Mouse (Mus musculus) CD4-positive helper T cell, adult 2 months (primary cell): ENCODE results near the gene Upk3a.
"Not testable (repeated sequence)": the region's sequence is repeated elsewhere in the genome, so short reads cannot be mapped to it uniquely, and the experiment has no call there.

Experiments used
- DNase-seq: peaks from one replicate; pipeline ENCODE4 v3.0.0-alpha.2; 2012; ENCODE audit warnings: low read depth, missing footprints, low spot score

The Upk3a gene

GRCm38 (mm10) chr15:85000984-85001982 lies 15.7 kb upstream of the Upk3a start:
- peak; percentile 74 for DNase-seq

DNA sequence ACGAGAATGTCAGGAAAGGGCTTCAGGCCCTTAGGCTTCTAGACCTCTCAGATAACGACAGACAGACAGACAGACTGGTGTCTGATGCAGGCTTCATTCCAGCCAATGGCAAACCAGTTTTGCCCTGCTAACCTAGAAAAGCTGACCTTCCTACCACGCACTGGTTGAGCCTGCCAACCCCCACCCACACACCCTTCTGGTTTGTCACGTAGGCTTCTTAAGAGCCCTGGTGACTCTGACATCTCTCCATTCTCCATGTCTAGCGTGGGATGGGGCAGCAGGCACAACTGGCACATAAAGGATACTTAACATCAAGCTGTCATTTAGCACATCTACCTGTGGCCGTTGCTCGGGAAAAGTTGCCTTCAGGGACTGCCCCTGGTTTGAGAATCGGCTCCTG lies 7.3 kb upstream of the Upk3a start:
- no peak for DNase-seq

GRCm38 (mm10) chr15:85011895-85012661 lies 4.9 kb upstream of the Upk3a start:
- DNase-seq, result no peak

DNA sequence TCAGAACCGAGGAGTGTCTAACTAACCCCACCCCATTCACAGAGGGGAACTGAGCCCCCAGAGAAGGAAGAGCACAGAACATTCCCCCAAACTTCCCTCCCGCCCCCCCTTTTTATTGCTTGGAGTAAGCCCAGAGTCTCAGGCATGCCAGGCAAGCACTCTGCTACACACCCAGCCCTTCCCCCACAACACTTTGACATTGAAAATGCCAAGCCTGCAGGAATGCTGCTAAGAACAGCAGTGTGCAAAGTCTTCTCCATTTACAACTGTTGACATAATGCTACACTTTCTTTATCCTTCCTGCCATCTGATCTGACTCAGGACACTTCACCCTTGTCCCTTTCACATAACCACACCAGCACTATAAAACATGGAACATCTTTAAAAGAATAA lies 4.3 kb upstream of the Upk3a start:
- DNase-seq, result no peak

- no peak for DNase-seq
Measured at GRCm38 (mm10) chr15:85015771-85016170, 1.2 kb upstream of the Upk3a start.

- DNase-seq, result no peak
Measured at GRCm38 (mm10) chr15:85022211-85022610, 5.3 kb downstream of the Upk3a start.

- no peak for DNase-seq
Measured at GRCm38 (mm10) chr15:85026197-85026596, 9.3 kb downstream of the Upk3a start.

- no peak for DNase-seq
Measured at GRCm38 (mm10) chr15:85027740-85028139, 10.8 kb downstream of the Upk3a start.

GRCm38 (mm10) chr15:85028648-85029047 lies 11.7 kb downstream of the Upk3a start, which contains the start of gene Fam118a:
Gene Fam118a (plus strand): TSS chr15:85028948.
- DNase-seq, result not testable (repeated sequence)

DNA sequence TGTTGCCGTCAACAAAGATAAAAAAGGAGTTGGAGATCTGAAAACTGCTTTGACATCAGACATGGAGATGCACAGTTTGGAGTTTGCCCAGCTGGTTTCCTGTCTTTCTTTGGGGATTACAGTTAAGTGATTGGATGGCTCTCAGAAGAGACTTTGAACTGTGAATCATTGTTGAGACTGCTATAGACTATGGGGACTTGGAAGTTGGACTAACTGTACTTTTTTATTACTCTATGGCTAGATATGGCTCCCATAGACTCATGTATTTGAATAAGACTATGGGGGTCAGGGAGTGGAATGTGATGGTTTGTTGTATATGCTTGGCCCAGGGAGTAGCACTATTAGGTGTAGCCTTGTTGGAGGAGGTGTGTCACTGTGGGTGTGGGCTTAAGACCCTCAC lies 13.7 kb downstream of the Upk3a start:
- DNase-seq, result not testable (repeated sequence)

DNA sequence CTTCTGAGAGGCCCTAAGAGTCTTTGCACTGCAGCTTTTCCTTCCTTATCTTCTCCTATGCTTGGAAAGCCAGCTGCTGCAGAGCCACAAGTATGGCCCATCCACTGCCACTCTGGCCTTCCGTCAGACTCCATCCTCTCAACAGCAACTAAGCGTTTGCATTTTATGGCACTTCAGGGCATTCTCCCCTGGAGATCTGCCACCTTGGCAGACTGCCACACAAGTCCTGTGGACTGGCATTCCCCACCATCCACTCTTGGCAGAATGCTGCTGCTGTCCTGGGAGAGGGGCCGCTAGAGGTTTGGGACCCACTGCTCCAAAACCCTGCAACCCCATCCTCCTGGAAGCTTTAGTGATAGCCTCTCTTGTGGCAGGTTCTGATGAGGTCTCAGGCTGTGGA lies 14.9 kb downstream of the Upk3a start:
- no peak for DNase-seq

- not testable (repeated sequence) for DNase-seq
Measured at GRCm38 (mm10) chr15:85033916-85034315, 17.0 kb downstream of the Upk3a start.

DNA sequence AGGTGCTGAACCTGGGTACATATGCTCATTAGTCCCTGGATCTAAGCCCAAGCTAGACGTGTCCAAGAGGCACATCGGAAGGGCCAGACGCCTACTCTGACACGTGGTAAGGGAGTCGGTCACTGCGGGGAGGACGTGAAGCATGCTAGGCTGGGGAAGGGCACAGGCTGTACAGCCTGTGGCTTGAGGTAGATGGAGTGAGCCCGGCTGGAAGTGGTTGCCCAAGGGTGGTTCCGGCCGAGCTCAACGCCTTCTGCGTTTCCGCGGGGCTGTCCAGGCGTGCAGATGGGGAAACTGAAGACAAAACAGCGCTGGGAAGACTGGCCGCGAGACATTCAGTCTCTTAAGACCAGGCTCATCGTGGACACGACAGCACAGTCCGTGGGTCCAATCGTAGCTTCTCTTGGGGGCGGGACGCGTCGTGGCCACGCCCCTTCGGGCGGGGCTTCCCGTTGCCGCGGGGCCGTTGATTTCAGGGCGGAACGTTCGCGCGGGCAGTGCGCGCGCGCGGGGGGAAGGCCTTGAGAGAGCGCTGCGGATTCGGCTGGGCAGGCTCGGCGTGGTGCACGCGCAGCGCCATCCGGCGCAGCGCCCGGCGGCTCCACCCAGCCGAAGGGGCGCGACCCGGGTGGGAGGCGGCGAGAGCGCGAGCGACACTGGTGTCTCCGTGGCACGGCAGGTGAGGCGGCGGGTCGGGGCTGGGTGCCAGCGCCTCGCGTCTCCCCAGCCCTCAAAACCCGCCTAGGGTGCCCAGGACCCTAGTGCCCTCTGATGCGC lies 19.8 kb downstream of the Upk3a start:
- peak; percentile 99 for DNase-seq

DNA sequence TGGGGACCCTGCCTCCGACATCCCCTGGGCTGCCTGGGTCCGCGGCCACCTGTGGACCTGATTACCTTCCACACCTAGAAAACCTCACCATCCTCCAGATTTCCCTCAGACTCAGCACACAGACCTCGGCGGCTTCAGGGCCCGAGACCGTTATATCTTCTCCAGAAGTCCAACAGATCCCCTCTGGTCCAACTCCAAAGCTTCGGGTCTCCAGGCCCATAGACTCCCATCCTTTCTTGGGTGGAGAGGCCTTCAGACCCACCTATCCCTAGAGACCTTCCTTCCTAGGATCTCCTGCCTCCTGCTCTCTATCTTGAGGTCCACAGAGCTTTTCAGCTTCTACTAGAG lies 20.4 kb downstream of the Upk3a start:
- no peak for DNase-seq

DNA sequence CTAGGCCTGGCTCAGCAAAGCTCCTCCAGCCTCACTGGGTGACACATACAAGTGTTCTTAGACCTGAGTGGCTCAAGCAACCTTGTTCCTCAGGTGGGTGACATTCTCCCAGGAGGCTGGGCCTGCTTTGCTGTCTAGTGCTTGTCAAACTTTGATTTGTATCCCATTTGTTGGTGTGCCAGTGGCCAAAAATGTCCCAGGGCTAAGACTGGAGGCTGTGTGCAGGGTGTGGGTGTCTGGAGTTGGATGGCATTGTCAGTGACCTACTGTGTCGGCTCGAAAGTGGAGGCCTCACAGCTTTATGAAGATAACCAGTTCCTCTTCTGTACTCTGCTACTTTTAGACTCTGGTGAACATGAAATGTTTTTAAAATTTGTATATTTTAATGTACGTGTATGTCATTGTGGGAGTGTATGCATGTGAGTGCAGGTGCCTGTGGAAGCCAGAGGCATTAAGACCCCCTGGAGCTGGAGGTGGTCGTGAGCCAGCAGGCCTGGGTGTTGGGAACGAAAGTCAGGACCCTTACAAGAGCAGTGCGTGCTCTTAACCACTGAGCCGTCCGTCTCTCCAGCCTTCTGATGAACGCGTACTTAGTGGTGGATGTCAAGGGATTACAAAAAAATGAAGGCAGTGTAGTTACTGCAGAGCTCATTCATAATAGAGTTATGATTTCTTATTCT lies 24.7 kb downstream of the Upk3a start:
- DNase-seq, result no peak

DNA sequence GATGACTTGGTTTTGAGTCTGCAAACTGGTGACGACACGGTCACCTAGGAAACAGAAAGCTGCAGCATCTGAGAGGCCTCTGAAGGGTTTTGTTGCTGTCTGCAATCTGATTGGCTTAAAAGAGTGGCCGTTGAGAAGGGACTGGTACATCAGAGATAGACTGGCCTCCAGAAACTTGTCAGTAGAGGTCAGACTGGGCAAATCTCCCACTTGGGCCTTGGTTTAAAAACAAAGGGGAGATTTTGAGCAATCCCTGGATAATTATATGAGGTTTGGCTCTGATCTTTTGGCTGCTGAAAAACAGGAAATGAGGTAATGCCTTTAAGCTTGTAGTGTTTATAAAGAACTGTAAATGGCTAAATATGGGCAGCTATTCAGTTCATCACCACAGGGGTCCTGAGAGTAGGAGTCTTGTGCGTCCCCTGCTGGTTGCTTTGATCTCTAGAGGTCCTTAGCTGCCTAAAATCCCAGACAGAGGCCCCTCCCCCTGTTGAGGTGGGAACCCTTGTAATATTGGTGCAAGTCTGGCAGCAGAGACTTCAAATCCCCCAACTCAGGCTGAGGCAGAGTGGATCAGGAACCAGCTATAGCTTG lies 25.5 kb downstream of the Upk3a start:
- DNase-seq, result peak; percentile 94

GRCm38 (mm10) chr15:85043116-85043515 lies 26.2 kb downstream of the Upk3a start:
- peak; percentile 40 for DNase-seq

- DNase-seq, result no peak
Measured at GRCm38 (mm10) chr15:85043761-85044160, 26.8 kb downstream of the Upk3a start.

DNA sequence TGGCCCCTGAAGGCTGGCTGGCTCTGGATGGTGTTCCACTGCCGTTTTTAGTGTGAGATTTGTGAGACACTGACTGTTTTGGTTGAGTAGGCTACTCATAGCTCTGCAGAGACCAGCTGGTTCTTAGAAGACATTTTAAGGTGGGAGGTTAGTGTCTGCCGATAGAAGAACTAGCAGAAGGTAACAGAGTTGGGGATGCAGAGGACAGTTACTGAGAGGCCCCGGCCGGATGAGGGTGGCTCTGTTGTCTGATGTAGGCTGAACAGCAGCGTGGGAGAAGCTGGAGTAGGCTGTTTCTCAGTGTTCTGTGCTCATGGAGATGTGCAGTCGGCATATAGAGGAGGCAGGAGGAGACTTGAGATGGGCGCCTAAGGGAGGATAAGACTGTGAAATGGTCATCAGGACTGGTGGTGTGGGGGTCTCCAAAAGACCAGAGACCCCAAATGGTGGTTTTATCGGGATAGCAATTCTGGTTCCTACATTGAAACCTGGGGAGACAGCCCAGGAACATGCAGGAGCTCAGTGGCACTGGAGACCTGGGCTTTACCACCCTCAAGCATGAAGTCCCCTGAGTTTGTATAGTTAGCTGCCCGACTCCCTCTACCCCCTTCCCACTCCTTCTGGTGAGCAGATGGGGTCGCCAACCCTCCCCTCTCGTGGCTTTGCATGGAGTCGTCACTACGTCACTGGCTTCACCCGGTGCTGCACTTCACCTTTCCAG lies 29.4 kb downstream of the Upk3a start:
- no peak for DNase-seq

DNA sequence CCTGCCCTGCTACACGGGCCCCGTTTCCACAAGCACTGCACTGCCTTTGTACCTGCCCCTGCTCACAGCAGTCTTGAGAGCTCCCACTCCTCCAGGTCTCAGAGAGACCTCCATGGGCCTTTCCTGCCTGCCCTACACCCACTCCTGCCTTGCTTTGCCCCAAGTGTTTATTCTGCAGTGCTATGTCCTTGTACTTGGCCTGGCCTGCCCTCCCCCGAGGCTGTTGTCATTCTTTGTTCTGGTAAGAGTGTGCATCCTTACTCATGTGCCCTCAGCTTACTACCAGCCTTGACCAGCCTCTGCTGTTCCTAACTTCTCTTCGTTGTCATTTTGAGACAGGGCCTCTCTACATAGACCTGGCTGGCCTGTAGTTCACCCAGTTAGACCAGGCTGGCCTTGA lies 30.9 kb downstream of the Upk3a start:
- DNase-seq, result no peak
